Mouse (Mus musculus): ENCODE measurements around the gene Tcp10b.
"Not testable (repeated sequence)": the region's sequence is repeated elsewhere in the genome, so short reads cannot be mapped to it uniquely, and the experiment has no call there.

Gene Tcp10b

DNA sequence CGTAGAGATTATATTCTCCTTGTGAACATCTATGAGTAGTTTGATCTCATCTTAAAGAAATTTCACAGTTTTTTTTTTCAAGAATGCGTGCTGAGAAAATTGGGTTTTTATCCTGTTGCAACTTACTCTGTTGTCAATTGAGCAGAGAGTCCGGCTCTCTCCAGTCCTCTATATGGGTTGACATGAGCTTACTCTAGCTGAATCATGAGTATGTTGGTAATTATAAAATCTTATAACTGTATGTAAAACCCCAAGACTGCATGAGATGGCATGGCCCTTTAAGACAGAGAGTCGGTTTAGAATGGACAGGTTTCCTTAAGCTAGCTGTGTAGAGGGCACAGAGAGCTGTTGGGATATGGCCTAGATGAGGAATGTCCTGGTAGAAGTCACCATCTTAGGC is at the start of gene Tcp10b:
TSS of gene Tcp10b (plus strand) at position 301 of the 400 bp plus-strand sequence.
- not testable (repeated sequence) for DNase-seq (ENCODE audit: low read depth, low spot score)

- DNase-seq (ENCODE audit: low read depth, low spot score), result no peak
Observed at GRCm38 (mm10) chr17:13013316-13013715, 47.6 kb upstream of the Tcp10b start.

DNA sequence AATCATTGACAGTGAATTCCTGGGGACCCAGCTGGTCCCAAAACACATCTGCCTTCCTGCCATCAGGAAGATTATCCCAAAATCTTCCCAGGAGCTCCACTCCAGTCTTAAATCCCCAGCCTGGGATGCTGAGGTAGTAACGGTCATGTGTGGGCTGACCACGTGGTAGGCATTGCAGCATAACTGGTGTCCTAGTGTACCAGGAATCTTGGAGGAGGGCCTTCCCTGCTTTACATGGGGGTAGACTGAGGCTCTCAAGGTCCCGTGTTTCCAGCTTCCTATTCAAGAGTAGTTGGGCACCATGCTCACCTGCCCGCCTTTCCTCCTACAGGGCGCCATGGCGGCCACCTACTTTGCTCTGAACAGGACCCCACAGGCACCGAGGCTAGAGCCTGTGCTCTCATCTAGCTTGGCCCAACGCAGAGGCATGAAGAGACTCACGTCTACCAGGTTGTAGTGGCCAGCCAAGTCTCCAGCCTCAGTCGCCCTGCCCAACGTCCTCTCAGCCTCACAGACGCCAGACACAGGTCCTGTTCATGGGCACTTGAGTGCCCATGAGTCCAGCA is 24.2 kb upstream of the Tcp10b start:
- not testable (repeated sequence) for DNase-seq (ENCODE audit: low read depth, low spot score)

DNA sequence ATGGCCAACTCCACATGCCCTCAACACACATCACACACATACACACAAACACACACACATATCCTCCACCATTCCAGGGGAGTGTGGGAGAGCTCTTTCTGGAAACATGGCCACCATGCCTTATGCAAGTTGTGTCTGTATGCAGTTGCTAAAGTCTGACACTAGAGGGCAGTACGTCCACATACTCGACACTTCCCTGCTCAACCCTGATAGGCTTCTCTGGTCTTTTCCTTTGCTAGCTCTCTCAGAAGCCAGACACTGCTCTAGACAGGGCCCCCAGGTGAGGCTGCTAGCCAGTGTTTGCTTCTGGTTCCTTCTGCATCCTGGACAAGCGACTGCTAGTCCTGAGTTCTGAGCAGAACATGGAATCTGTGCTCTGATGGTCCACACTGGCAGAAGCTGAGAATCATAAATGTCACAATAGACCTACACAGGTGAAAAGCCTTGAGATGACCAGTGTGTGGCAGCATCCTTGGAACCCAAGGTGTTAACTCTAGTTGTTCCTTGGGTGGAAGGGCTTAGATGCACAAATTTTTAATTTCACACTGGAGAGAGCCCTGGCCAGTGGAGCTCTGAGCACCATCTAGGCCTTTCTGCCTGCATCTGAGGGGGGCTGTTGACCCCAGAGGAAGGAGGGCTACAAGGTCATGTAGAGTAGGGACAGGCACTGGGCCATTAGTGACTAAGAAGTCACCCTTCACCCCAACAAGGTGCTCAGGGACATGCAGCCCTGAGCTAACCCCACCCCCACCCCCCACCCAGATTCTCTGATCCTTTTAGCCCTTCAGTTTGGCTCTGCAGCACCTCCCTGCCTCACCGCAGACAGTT is 16.8 kb upstream of the Tcp10b start:
- peak; percentile 51 for DNase-seq (ENCODE audit: low read depth, low spot score)

DNA sequence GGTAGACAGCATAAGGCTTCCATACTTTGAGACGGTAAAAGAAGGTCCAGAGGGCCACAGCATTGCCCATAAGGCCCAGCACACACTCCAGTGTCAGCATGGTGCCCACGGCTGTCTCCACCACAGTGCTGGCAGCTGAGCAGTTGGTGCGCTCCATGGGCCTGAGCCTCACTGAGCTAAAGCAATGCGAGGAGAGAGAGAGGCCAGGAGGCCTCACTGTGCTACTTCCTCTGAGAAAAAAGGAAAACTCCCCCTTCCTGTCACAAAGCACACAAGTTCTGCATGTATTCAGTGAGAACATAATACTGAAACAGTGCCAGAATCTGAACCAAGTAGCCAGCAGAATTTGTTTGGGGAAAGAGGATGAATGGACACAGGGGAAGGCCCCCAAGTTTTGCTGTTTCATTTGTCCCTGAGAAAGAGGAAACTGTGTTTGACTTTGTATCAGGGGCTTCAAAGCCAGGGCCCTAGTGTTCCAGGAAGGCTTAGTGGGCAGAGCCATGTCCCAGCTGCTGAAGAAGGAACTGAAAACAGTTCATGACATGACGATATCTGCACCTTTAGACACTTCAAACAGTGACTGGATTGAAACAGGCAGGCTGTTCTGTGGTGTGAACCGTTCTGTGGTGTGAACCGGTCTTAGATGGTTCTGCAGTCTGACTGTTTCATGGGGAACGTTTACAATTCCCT is 8.6 kb upstream of the Tcp10b start, which contains the start of gene Gpr31b:
TSS of gene Gpr31b (minus strand) at position 173 of the 690 bp plus-strand sequence.
- not testable (repeated sequence) for DNase-seq (ENCODE audit: low read depth, low spot score)

GRCm38 (mm10) chr17:13062882-13063281 is 2.0 kb downstream of the Tcp10b start:
- DNase-seq (ENCODE audit: low read depth, low spot score), result not testable (repeated sequence)

DNA sequence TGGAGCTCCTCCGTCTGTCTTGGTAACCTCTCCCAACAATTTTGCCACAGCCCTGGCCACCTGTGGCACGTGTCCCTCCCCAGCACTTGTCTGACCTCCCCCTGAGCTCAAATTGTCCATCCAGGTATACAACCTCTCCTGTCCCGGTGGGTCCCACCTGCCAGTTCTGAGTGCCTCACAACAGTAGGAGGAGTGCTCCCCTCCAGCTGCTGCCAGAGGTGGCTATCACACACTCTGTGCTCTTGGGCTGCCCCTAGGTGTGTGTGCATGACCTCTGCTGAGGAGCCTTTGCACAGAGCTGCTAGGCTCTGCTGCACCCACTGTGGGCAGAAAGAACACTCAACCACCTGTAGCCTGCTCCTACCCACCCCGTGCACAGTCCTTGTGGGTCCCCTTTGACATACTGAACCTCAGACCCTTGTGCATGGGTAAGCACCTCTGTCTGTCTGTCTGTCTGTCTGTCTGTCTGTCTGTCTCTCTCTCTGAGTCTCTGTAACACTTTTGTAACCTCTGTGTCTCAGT is 7.0 kb downstream of the Tcp10b start:
- not testable (repeated sequence) for DNase-seq (ENCODE audit: low read depth, low spot score)

GRCm38 (mm10) chr17:13069227-13069626 is 8.3 kb downstream of the Tcp10b start:
- DNase-seq (ENCODE audit: low read depth, low spot score), result not testable (repeated sequence)

- DNase-seq (ENCODE audit: low read depth, low spot score), result not testable (repeated sequence)
Observed at GRCm38 (mm10) chr17:13091510-13091909, 30.6 kb downstream of the Tcp10b start.

DNA sequence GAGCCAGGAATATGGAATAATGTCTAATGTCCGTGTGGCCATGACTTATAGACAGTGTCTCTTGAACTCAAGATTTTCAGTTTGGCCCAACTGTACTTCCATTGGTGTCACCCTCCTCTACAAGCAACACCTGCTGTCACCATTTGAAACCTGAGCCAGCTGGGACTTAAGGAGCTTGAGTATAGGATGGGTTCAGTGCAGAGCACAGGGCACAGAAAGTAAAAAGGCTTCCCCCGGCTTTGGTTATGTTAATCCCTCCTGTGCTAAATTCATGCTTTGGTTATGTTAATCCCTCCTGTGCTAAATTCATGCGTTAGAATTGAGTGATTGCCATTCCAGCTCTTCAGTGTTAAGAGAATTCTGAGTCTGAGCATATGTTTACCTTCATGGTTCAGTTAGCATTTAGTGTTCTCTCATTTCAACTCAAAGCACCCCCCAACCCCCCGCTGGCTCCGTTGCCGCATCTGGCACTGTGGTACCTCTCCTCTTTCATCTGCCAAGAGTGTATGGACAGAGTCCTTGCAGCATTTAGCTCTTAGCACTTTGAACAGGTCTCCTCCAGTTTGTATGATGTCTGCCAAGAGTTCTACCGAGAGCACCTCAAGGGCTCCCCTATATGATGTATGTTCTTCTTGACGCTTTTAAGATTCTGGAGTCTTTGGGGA is 31.3 kb downstream of the Tcp10b start:
- DNase-seq (ENCODE audit: low read depth, low spot score), result not testable (repeated sequence)

DNA sequence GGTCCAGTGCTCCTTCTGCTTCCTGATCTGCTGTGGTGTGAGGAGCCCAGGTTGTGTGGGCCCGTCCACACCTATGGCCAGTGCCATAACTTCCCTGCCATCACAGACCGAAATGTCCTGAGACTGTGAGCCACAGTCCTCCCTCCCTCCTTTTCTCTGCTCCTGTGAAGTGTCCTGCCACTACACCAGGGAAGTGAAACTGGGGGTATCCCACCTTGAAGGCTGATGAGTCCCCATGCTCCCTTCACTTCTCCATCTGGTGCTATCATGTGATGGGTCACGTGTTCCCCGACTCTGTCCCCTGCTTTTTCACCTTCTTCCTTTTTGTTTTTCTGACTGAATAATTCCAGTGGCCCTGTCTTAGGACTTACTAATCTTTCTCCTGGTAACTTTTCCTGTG is 32.1 kb downstream of the Tcp10b start:
- DNase-seq (ENCODE audit: low read depth, low spot score), result not testable (repeated sequence)

DNA sequence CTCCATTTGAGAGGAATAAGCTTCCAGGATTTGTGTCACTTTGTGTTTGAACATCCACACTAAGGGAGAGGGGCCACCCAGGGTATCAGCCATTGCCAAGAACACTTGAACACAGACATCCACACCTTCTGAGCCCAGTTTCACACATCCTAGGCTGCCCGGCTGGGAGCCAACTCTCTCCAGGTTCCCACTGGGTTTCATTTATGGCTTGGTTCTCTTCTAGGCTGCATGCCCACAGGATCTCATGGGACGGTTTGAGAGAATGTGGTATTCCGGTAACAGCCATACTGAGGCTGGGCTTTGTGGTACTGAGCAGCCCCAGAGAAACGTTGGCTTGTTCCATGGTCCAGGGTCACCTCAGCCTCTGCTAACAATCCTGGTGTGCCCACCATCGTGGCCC is 45.7 kb downstream of the Tcp10b start:
- DNase-seq (ENCODE audit: low read depth, low spot score), result not testable (repeated sequence)

GRCm38 (mm10) chr17:13112504-13113291 is 51.8 kb downstream of the Tcp10b start:
- DNase-seq (ENCODE audit: low read depth, low spot score), result not testable (repeated sequence)

DNA sequence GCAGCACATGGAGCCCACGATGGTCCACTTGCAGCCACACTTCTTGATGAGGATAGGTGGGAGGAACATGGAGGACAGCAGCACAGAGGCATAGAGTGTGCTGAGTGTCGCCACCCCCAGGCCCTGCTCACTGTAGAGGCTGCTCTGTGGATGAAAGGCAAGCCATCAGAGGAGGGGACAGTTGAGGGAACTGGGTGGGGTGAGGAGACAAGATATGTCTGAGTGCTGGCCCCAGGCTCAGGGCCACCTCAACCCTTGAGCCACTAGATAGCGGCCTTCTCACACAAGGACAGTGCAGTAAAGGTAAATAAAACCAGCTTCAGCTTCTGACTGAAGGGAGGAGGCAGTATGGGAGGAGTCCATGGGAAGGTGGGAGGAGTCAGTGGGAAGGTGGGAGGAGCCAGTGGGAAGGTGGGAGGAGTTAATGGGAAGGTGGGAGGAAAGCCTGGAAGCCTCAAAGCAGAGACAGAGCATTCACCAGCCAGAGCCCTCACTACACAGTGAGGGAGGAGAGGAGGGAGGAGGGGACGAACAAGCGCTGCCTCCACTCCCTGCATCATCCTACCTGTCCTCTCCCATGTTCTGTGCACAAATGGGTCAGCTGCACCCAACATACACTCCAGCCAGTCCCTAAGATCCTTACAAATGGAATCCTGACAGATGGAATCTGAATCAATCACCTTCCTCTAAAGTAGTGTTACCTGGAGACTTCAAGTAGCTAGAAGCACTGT is 62.6 kb downstream of the Tcp10b start:
- not testable (repeated sequence) for DNase-seq (ENCODE audit: low read depth, low spot score)

GRCm38 (mm10) chr17:13124241-13124640 is 63.3 kb downstream of the Tcp10b start:
- not testable (repeated sequence) for DNase-seq (ENCODE audit: low read depth, low spot score)

GRCm38 (mm10) chr17:13129324-13129723 is 68.4 kb downstream of the Tcp10b start:
- not testable (repeated sequence) for DNase-seq (ENCODE audit: low read depth, low spot score)

GRCm38 (mm10) chr17:13129737-13130465 is 69.0 kb downstream of the Tcp10b start:
- not testable (repeated sequence) for DNase-seq (ENCODE audit: low read depth, low spot score)

DNA sequence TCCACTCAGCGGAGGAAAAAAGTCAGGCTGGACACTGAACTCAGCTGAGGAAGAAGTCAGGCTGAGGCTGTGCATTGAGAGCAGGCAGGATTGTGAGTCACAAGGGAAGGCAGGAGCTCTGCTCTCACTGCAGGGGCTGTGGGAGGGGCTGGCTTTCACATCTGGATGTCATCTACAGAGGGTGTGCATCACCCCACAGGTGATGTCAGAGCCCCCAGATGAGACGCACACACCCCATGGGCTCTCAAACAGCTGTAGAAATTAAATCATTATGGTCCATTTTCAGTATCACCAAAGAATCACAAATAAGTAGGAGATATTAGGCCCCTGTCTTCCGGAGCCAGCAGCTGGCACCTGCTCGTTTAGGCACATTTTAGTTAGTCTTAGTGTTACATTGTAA is 70.8 kb downstream of the Tcp10b start, which contains the start of gene Unc93a:
TSS of gene Unc93a (minus strand) at position 101 of the 400 bp plus-strand sequence.
- not testable (repeated sequence) for DNase-seq (ENCODE audit: low read depth, low spot score)

Data from retina, postnatal 7 days (tissue).